Mouse (Mus musculus): ENCODE results near the gene Serac1.

GRCm38 (mm10) chr17:6095579-6095978 lies 16.0 kb upstream of the Serac1 start:
- TF ChIP-seq CTCF (IDR thresholded peaks at IDR 0.05; ENCODE audit: low read depth) (no peak), EP300 (IDR thresholded peaks at IDR 0.05; ENCODE audit: low read depth) (no peak)
